Mouse (Mus musculus) Patski (cell line): ENCODE data around the gene Grip2. TPM values are rescaled to one million over a fixed set of nuclear protein-coding genes. Genes with fewer than 3 reads are reported as not detected.

ENCODE experiments used
- ATAC-seq: fragments of 100-300 bp; one replicate; pipeline ENCODE4 v1.8.0; 2021
- CTCF ChIA-PET: fragments of 350-600 bp; sonication (Branson Sonifier 250); formaldehyde crosslinking; loops from one replicate; lab custom pipeline; 2022; ENCODE audit warnings: inconsistent platforms; lab: Charles Lee
- POLR2A ChIA-PET: fragments of 350-600 bp; sonication (Branson Sonifier 250); formaldehyde crosslinking; loops from one replicate; lab custom pipeline; 2022; ENCODE audit warnings: antibody characterized with exemption, inconsistent platforms; lab: Charles Lee
- DNase-seq: peaks from one replicate; pipeline ENCODE4 v3.0.0-alpha.2; 2011; ENCODE audit warnings: low read depth, low spot score
- H3K27me3 ChIP-seq: fragments of 371-371 bp; one replicate; pipeline ENCODE4 v1.5.1; 2021
- CTCF ChIP-seq: fragments of 100-300 bp; IDR thresholded peaks from one replicate; pipeline ENCODE4 v1.5.1; 2021
- in situ Hi-C: fragments of 300-500 bp; cut with MboI; formaldehyde crosslinking; loops from 3 replicates; pipeline ENCODE4 v1.11.1; 2018; ENCODE audit warnings: low pct_unique_long_range_greater_than_20kb, mixed read lengths
- polyA plus RNA-seq: library from polyadenylated mRNA; unstranded; gene quantifications from one replicate; pipeline ENCODE4 v1.2.3, GENCODE M21; 2021

Gene Grip2
- polyA plus RNA-seq, 1 experiment from 2014 or later: 0.04 TPM

DNA sequence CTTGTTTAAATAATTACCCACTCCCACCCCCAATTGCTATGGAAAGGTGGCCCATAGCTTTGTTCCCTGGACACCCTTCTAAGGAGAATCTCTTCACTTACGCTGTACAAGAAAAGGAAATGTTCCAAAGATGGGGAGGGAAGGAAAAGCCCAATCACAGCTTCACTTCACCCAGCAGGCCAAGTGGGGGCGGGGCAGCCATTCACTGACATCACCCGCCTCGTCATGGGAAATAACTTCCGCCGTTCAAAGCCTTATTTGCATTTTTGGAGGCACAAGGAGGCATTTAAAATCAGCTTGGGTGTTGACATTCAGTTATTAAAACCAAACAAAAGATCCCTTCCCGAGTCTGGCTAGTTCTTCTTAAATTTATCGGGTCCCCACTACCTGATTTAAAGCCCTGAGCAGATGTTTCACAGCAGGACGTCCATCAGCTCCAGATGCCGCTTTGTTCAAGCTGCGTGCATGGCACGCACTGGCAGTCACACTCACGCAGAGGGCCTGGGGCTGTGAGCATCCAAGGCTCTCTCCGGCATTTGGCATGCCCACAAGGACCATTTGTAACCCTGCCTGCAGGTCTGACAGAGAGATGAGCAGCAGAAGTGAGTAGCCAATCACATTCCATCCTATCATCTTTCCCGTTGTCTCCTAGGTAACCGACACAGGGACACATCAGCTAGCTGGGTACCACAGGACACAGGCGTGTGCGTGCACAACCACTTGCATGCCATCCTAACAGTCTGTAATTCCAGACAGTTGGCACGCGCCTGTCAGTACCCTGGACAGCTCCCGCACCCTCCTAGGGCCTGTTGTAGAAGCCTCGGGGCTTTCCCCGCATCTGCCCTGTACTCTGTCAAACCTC is 12.2 kb upstream of the Grip2 start:
- in situ Hi-C loops: no loop called here
- ChIA-PET CTCF (no interaction called here), POLR2A (interaction anchor here (0.7 kb wide), 1 partner anchor 66 kb away, joined by 3 read pairs; no protein-coding TSS in a partner anchor)
- ATAC-seq (peak; percentile 33), DNase-seq (no peak)
- TF ChIP-seq CTCF: no peak
- H3K27me3 ChIP-seq: peaks cover 59% of the 10 kb centered on the region

DNA sequence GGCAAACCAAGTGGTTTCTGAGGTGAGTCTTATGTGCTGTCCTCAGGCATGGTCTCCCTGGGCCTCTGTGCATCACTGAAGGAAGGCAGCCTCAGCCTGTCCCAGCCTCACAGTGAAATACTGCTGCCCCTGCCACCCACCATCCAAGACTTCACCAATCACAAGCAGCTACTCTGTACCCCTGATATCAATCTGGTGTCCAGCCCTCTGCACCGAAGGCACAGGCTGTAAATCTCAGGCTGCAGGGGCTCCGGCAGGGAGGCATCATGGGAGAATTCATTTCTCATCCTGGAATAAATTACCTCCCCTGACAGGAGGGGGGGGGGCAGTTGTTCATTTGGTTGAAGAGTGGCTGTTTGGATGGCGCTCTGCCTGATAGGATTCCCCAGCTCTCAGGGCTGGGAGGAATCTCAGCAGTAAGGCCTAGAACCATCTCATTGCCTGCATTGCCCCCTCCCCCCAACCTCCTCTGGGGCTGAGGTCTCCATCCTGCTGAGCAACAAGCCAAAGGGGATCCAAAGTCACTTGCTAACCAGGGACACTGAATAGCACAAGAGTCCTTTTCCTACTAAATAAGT is 5.9 kb upstream of the Grip2 start:
- DNase-seq: no peak
- TF ChIP-seq CTCF: no peak
- ChIA-PET CTCF (no interaction called here), POLR2A (no interaction called here)
- peaks cover 43% of the 10 kb centered on the region for H3K27me3 ChIP-seq
- ATAC-seq: no peak
- in situ Hi-C loops: no loop called here

DNA sequence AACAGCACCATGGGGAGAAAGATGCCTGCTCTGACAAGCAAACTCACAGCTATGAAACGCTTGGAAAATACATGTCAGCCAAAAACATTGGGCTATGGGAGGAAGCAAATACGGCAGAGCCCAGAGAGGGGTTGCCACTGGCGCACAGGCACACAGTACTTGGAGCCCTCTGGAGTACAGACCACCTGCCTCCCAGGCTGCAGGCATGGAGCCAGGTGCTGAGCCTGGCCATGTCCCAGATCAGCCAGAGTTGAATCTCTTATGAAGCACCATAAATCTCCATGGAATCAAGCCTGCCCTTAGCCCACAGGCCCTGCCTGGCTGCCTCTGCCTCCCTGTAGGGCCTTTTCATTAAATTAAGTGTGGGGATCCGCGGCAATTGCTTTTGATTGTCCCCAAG is 876 bp upstream of the Grip2 start:
- ChIA-PET POLR2A (no interaction called here), CTCF (no interaction called here)
- in situ Hi-C loops: no loop called here
- TF ChIP-seq CTCF: no peak
- DNase-seq (no peak), ATAC-seq (no peak)
- H3K27me3 ChIP-seq: peaks cover 19% of the 10 kb centered on the region

DNA sequence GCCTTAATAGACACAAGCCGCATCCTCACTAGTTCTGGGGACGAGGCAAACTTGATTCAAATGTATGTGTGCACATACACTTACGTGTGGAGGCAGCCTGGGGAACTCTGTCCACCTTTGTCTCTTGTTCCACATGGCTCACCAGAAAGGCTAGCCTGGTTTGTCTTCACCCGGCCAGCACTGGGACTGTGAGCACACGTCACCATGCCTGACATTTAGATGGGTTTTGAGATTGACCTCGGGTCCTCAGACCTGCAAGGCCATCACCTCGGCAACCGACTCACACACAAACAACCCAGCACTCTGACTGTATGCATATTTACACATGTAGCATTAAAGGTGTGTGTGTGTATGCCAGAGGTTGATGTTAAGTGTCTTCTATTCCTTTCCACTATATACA is 8.8 kb downstream of the Grip2 start:
- CTCF ChIA-PET: no interaction called here

DNA sequence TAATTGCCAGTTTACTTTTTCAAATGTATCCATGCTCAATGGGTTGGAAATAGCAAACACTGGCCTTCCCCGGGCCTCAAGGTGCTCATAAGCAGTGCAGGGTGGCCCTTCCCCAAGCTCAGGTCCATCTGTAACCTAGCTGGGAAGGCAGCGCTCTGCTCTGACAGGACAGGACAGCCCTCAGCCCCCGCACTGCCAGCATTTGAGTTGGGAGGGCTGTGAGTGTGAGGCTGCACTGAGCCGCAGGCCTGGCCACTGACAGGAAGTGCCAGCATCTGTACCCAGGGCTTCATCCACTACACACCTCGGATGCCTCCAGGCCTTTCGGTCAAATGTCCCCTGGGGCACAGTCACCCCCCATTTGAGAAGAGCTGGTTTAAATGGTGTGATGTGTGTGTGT is 11.1 kb downstream of the Grip2 start:
- ATAC-seq: no peak
- TF ChIP-seq CTCF: no peak
- ChIA-PET POLR2A (no interaction called here), CTCF (no interaction called here)
- in situ Hi-C loops: no loop called here
- DNase-seq: no peak
- peaks cover 24% of the 10 kb centered on the region for H3K27me3 ChIP-seq

More for the DNA sequence above, 8.8 kb downstream of the Grip2 start:
- POLR2A ChIA-PET: no interaction called here
- DNase-seq (no peak), ATAC-seq (no peak)
- no peak for TF ChIP-seq CTCF
- peaks cover 11% of the 10 kb centered on the region for H3K27me3 ChIP-seq
- in situ Hi-C loops: no loop called here

DNA sequence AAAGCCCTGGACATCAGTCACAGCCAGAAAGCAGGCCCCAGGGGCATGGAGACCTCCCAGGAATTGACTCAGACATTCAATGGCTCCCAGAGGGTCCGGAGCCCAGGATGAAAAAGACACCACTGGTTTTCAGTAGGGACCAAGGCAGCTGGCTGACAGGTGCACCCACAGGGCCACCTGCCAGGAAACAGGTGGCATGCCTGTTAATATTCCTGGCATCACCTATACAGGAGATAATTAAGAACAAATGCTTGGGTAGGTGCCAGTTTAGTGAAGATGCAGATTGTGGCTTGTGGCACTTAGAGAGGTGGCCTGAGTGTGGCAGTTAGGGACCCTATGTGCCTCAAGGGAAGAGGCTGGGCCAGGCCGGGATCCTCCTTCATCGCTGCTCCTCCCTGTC is 13.4 kb downstream of the Grip2 start:
- TF ChIP-seq CTCF: no peak
- CTCF ChIA-PET: no interaction called here
- in situ Hi-C loops: no loop called here
- DNase-seq: no peak
- ATAC-seq: no peak
- POLR2A ChIA-PET: no interaction called here
- peaks cover 37% of the 10 kb centered on the region for H3K27me3 ChIP-seq

DNA sequence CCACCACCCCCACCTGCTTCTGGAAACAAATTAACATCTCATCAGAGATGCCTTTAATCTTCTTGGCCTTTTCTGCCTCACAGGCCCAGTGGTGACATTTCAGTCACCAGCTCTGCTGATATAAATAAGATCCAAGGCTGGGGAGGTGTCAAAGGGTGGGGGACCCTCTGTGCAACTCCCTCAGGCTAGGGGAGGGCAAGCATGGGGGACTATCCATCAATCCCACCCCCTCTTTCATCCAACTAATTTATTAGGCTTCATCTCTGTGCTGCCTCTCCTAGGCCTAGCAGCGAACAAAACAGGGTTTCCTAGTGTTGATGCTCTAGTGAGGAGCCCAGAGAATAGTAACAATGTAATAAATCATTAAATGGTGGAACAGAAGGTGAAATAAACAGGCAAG is 17.0 kb downstream of the Grip2 start:
- CTCF ChIA-PET: no interaction called here
- ATAC-seq: no peak
- no peak for TF ChIP-seq CTCF
- POLR2A ChIA-PET: no interaction called here
- in situ Hi-C loops: no loop called here
- peaks cover 55% of the 10 kb centered on the region for H3K27me3 ChIP-seq
- DNase-seq: no peak

DNA sequence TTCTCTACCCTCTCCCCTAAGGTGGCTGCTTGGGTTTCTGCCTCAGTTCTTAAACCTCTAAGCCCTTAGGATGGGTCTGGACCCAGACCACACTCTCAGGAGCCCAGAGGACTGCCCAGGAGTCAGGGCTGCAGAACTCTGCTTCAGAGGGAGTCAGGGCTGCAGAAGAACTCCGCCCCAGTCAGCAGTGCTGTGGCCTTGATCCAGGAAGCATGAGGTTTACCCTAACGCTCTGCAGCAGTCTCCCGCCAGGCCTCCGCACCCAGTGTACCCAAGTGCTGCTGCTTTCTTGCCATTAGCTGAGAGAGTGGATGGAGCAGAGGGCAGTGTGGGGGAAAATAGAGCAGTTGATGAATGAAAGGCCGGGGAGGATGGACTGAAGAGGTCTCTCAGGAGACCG is 19.0 kb downstream of the Grip2 start:
- H3K27me3 ChIP-seq: peaks cover 74% of the 10 kb centered on the region
- no peak for TF ChIP-seq CTCF
- no peak for ATAC-seq
- ChIA-PET CTCF (no interaction called here), POLR2A (no interaction called here)
- in situ Hi-C loops: no loop called here
- DNase-seq: no peak

DNA sequence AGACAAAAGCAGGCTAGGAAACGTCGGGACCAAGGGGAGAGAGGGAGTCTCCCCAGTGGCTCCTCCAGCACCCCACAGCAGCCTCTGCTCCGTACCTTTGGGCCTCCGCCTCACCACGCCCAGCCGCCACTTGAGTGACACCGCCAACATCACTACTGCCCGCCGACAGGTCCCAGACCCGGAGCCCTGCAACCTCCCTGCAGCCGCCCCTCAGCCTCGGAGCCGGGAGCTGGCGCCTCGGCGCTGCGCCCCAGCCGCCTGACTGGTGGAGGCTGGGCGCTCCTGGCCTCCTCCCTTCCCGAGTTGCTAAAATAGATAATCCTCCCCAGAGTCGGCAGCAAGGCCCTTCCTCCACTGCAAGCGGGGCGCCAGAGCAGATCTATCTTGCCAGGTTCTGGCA is 19.9 kb downstream of the Grip2 start:
- in situ Hi-C loops: no loop called here

DNA sequence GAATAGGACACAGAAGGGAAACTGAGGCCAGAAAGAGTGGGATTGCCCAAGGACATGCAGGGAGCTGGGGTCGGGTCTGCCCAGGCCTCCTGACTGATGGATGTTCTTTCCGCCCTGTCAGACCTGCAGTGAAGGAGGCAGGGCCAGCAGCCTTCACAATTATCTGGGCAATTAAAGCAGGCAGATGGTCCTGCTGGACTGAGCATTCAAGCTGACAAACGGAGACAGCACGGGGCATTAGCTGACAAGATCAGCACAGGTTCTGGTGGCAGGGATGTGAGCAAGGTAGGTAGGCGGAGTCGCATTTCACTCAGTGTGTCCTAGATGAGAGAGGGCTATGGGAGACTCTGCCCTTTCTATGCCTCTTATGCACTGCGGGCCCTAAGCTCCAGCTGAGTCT is 22.9 kb downstream of the Grip2 start:
- no peak for DNase-seq
- ATAC-seq: no peak
- POLR2A ChIA-PET: no interaction called here
- CTCF ChIA-PET: interaction anchor here (0.7 kb wide), 1 partner anchor 277 kb away, joined by 3 read pairs; no protein-coding TSS in a partner anchor
- peaks cover 83% of the 10 kb centered on the region for H3K27me3 ChIP-seq
- no peak for TF ChIP-seq CTCF
- in situ Hi-C loops: no loop called here

More for the DNA sequence above, 19.9 kb downstream of the Grip2 start:
- DNase-seq (no peak), ATAC-seq (no peak)
- POLR2A ChIA-PET: no interaction called here
- peaks cover 82% of the 10 kb centered on the region for H3K27me3 ChIP-seq
- no peak for TF ChIP-seq CTCF
- CTCF ChIA-PET: no interaction called here

DNA sequence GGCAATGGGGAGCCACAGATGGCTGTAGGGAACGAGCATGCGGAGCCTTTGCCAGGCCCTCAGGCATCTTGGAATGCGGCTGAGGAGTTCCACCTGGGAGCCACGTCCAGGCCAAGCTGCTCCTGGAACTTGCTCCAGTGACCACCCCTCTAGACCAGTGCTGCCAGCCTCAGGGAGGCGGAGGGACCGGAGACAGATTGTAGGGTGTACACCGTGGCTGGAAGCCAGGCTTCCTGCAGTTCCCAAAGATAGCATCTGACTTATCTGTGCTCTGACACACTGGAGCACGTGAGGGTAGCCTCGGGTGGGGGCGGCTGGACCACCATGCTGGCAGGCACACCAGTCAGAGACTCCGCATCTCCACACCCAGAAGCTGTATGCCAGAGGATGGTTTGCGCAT is 28.6 kb downstream of the Grip2 start:
- DNase-seq: no peak
- TF ChIP-seq CTCF: no peak
- CTCF ChIA-PET: no interaction called here
- H3K27me3 ChIP-seq: peaks cover 75% of the 10 kb centered on the region
- POLR2A ChIA-PET: no interaction called here
- ATAC-seq: no peak
- in situ Hi-C loops: no loop called here
